Mouse (Mus musculus) left cerebral cortex, postnatal 10 days (tissue): ENCODE data around the gene Acvr2b. TPM values are rescaled to one million over a fixed set of nuclear protein-coding genes. Genes with fewer than 3 reads are reported as not detected.
"Not testable (repeated sequence)": the region's sequence is repeated elsewhere in the genome, so short reads cannot be mapped to it uniquely, and the experiment has no call there.

Experiments used
- DNase-seq, 2 experiments: peaks; one replicate each; pipeline ENCODE4 v3.0.0; 2021 to 2022; ENCODE audit warnings: low spot score in 2 of 2, mixed read lengths in 1 of 2; ENCODE audit errors: extremely low spot score in 1 of 2
- intact Hi-C: fragments of 180-260 bp; cut with DNase I; formaldehyde crosslinking; loops from one replicate; pipeline ENCODE4 v1.15.1; 2025
- total RNA-seq, 2 experiments: library from RNA; stranded (reverse); gene quantifications; 2 replicates each; pipeline ENCODE4 v1.2.3; 2021

Acvr2b gene
- 10 to 100 TPM; 11.9 to 12.2 TPM for total RNA-seq

GRCm38 (mm10) chr9:119401801-119402214, at the start of gene Acvr2b:
Gene Acvr2b, plus strand, starts transcription at chr9:119402118.
- peak; percentile 90 to 99 for DNase-seq
- intact Hi-C loops = no loop called here

- intact Hi-C loops = no loop called here
- DNase-seq = no peak
Measured at GRCm38 (mm10) chr9:119353926-119354325, 48.0 kb upstream of the Acvr2b start.

GRCm38 (mm10) chr9:119355943-119356342, 46.0 kb upstream of the Acvr2b start:
- intact Hi-C loops = loop anchor here (5.0 kb wide), 1 partner anchor 71 kb away; no protein-coding TSS in a partner anchor
- no peak for DNase-seq

GRCm38 (mm10) chr9:119357331-119358057, 44.4 kb upstream of the Acvr2b start, which contains the start of gene Xylb:
Gene Xylb, plus strand, starts transcription at chr9:119357381.
- peak; percentile 75 to 95 for DNase-seq
- intact Hi-C loops = loop anchor here (5.0 kb wide), 1 partner anchor 70 kb away; no protein-coding TSS in a partner anchor

GRCm38 (mm10) chr9:119358058-119358429, 43.9 kb upstream of the Acvr2b start:
- intact Hi-C loops = loop anchor here (5.0 kb wide), 1 partner anchor 69 kb away; no protein-coding TSS in a partner anchor

GRCm38 (mm10) chr9:119361416-119361815, 40.5 kb upstream of the Acvr2b start:
- intact Hi-C loops = loop anchor here (5.0 kb wide), 1 partner anchor 36 kb away; no protein-coding TSS in a partner anchor
- no peak for DNase-seq

More at GRCm38 (mm10) chr9:119358058-119358429, 43.9 kb upstream of the Acvr2b start:
- DNase-seq = no peak

- intact Hi-C loops = loop anchor here (5.0 kb wide), 1 partner anchor 34 kb away; no protein-coding TSS in a partner anchor
- DNase-seq = no peak
Measured at GRCm38 (mm10) chr9:119363229-119363628, 38.7 kb upstream of the Acvr2b start.

- intact Hi-C loops = no loop called here
- no peak for DNase-seq
Measured at GRCm38 (mm10) chr9:119365284-119365683, 36.6 kb upstream of the Acvr2b start, which contains the start of gene Slc22a14. Gene Slc22a14, minus strand, starts transcription at chr9:119365553.

- intact Hi-C loops = no loop called here
- no peak for DNase-seq
Measured at GRCm38 (mm10) chr9:119368367-119368766, 33.6 kb upstream of the Acvr2b start.

- DNase-seq, intact Hi-C loops: not testable (repeated sequence)
Measured at GRCm38 (mm10) chr9:119370770-119371169, 31.1 kb upstream of the Acvr2b start.

GRCm38 (mm10) chr9:119371251-119371650, 30.7 kb upstream of the Acvr2b start:
- intact Hi-C loops = no loop called here
- DNase-seq = no peak

GRCm38 (mm10) chr9:119375008-119375407, 26.9 kb upstream of the Acvr2b start:
- intact Hi-C loops = no loop called here

GRCm38 (mm10) chr9:119375556-119375955, 26.4 kb upstream of the Acvr2b start:
- intact Hi-C loops = no loop called here
- DNase-seq = no peak

More at GRCm38 (mm10) chr9:119375008-119375407, 26.9 kb upstream of the Acvr2b start:
- no peak for DNase-seq

GRCm38 (mm10) chr9:119378231-119378630, 23.7 kb upstream of the Acvr2b start:
- no peak for DNase-seq
- intact Hi-C loops = no loop called here

GRCm38 (mm10) chr9:119382603-119383002, 19.3 kb upstream of the Acvr2b start:
- intact Hi-C loops = no loop called here
- DNase-seq = peak in 1 of 2 experiments; percentile 38

GRCm38 (mm10) chr9:119388956-119389355, 13.0 kb upstream of the Acvr2b start:
- DNase-seq = no peak
- intact Hi-C loops = no loop called here

- intact Hi-C loops = no loop called here
- DNase-seq = no peak
Measured at GRCm38 (mm10) chr9:119390214-119390613, 11.7 kb upstream of the Acvr2b start.

GRCm38 (mm10) chr9:119394808-119395207, 7.1 kb upstream of the Acvr2b start:
- no peak for DNase-seq
- intact Hi-C loops = loop anchor here (5.0 kb wide), 1 partner anchor 33 kb away; no protein-coding TSS in a partner anchor

GRCm38 (mm10) chr9:119401351-119401750, 567 bp upstream of the Acvr2b start:
- DNase-seq = no peak
- intact Hi-C loops = no loop called here
